In the genomic region with DNA sequence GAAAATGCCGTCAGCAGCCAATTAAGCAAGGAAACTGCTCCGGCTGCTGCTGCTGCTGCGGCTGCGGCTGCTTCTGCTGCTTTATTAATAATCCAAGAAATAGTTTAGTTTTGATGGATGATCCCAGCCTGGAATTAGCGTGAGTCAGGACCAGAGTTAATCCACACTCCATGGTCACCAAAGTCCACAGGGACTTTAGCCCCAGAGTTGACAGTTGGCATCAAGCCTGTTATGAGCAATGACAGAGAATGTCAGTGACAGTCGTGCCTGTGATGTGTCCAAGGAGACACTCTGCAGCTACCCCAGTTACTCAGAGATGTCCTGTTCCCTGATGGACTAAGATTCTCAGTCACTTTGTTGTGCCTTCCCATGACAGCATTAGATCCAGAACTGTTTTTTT, we compare ENCODE assay signal across 13 mouse cellular contexts. TPM values are rescaled to one million over a fixed set of nuclear protein-coding genes. Genes with fewer than 3 reads are reported as not detected.
DNase-seq lines count a peak whose midpoint lies in the region; TF ChIP-seq lines count a peak whose summit lies in the region.
"Had no signal": no experiment of that assay in that cellular context is flagged by ENCODE, and none has a peak within 500 bp of the region (broad histone marks: within the 10 kb centered on the region; RNA-seq: fewer than 3 reads in every experiment).

No protein-coding gene starts in this region.

- peak; percentile 25 for DNase-seq in adrenal gland, postnatal 10 days
- DNase-seq in adrenal gland, postnatal 25 days: no peak
- peak; percentile 3 for DNase-seq in kidney, adult 9 months
- DNase-seq in kidney, postnatal 4 days: no peak
- peak; percentile 54 for DNase-seq in adrenal gland, postnatal 14 days
- DNase-seq in brain, embryonic 14.5 days (ENCODE audit: low read depth): peak; percentile 46
- DNase-seq in cerebellum, adult 11-12 months: no peak
- DNase-seq: cerebellum, adult 2 months; cerebellum, postnatal 10 days; forebrain, postnatal 0 days; gastrocnemius, postnatal 14 days had no signal

- TF ChIP-seq CTCF in brain, embryonic 14.5 days (IDR thresholded peaks at IDR 0.05; ENCODE audit: borderline replicate concordance, extremely low read depth, insufficient read depth, insufficient read length): no peak

- TF ChIP-seq POLR2A in brain, embryonic 14.5 days (IDR thresholded peaks at IDR 0.05; ENCODE audit: borderline replicate concordance, extremely low read depth, insufficient read depth, insufficient read length, poor library complexity, severe bottlenecking): no peak

RNA-seq across cellular contexts. Expression of gene Prokr2, which starts 40.3 kb away (rescaled TPM):
- not detected for total RNA-seq in adrenal gland, postnatal 10 days (2021)
- not detected in 2 replicates for total RNA-seq in adrenal gland, postnatal 25 days (2021)
- not detected in 2 replicates for total RNA-seq in adrenal gland, postnatal 14 days (2021)
- 3.5 and 5.7 TPM in 2 replicates for polyA plus RNA-seq in brain, embryonic 14.5 days (2012; rRNA removed)
- total RNA-seq: gastrocnemius, adult 18-20 months; gastrocnemius, postnatal 14 days had no signal
- polyA plus RNA-seq: Patski had no signal

Comparison
In these comparisons a context has a peak if more than half of its experiments do, and no peak if none do; other contexts are left out.
1. DNase-seq: peak in adrenal gland, postnatal 10 days (single experiment), kidney, adult 9 months (single experiment), adrenal gland, postnatal 14 days (single experiment) and brain, embryonic 14.5 days (single experiment); none in adrenal gland, postnatal 25 days (single experiment), kidney, postnatal 4 days (0 of 2) and cerebellum, adult 11-12 months (single experiment).